Mouse (Mus musculus) induced T-regulatory cell, adult 2 months (primary cell): ENCODE results near the gene Cacna1e.

Source experiments
- DNase-seq: peaks from one replicate; pipeline ENCODE4 v3.0.0-alpha.2; 2012; ENCODE audit warnings: low read depth

Cacna1e gene

GRCm38 (mm10) chr1:154884275-154885206 is at the start of gene Cacna1e:
TSS of gene Cacna1e (minus strand) at chr1:154884501.
- no peak for DNase-seq

GRCm38 (mm10) chr1:154918406-154918805 is 34.1 kb upstream of the Cacna1e start:
- DNase-seq, result no peak

- DNase-seq, result no peak
Observed at GRCm38 (mm10) chr1:154917438-154917837, 33.1 kb upstream of the Cacna1e start.

GRCm38 (mm10) chr1:154909554-154909953 is 25.3 kb upstream of the Cacna1e start:
- no peak for DNase-seq

GRCm38 (mm10) chr1:154897390-154897789 is 13.1 kb upstream of the Cacna1e start:
- DNase-seq, result no peak

GRCm38 (mm10) chr1:154890244-154890643 is 5.9 kb upstream of the Cacna1e start:
- DNase-seq, result no peak

GRCm38 (mm10) chr1:154888495-154888894 is 4.2 kb upstream of the Cacna1e start:
- no peak for DNase-seq

GRCm38 (mm10) chr1:154888018-154888417 is 3.7 kb upstream of the Cacna1e start:
- no peak for DNase-seq

- no peak for DNase-seq
Observed at GRCm38 (mm10) chr1:154887546-154887945, 3.2 kb upstream of the Cacna1e start.

- DNase-seq, result no peak
Observed at GRCm38 (mm10) chr1:154886611-154887010, 2.3 kb upstream of the Cacna1e start.

GRCm38 (mm10) chr1:154885207-154885548 is 877 bp upstream of the Cacna1e start:
- no peak for DNase-seq

- DNase-seq, result no peak
Observed at GRCm38 (mm10) chr1:154883596-154884191, 607 bp downstream of the Cacna1e start.

GRCm38 (mm10) chr1:154865981-154866380 is 18.3 kb downstream of the Cacna1e start:
- DNase-seq, result no peak

- DNase-seq, result no peak
Observed at GRCm38 (mm10) chr1:154861416-154861815, 22.9 kb downstream of the Cacna1e start.

- peak; percentile 7 for DNase-seq
Observed at GRCm38 (mm10) chr1:154854564-154854963, 29.7 kb downstream of the Cacna1e start.

GRCm38 (mm10) chr1:154850515-154851287 is 33.6 kb downstream of the Cacna1e start:
- no peak for DNase-seq

- no peak for DNase-seq
Observed at GRCm38 (mm10) chr1:154848683-154849579, 35.4 kb downstream of the Cacna1e start.

- DNase-seq, result no peak
Observed at GRCm38 (mm10) chr1:154846900-154847299, 37.4 kb downstream of the Cacna1e start.

GRCm38 (mm10) chr1:154843427-154843826 is 40.9 kb downstream of the Cacna1e start:
- no peak for DNase-seq

GRCm38 (mm10) chr1:154842336-154842735 is 42.0 kb downstream of the Cacna1e start:
- no peak for DNase-seq

GRCm38 (mm10) chr1:154841057-154841630 is 43.2 kb downstream of the Cacna1e start:
- DNase-seq, result no peak
